Comparison of ENCODE assay signal across 10 mouse cellular contexts in the genomic region with DNA sequence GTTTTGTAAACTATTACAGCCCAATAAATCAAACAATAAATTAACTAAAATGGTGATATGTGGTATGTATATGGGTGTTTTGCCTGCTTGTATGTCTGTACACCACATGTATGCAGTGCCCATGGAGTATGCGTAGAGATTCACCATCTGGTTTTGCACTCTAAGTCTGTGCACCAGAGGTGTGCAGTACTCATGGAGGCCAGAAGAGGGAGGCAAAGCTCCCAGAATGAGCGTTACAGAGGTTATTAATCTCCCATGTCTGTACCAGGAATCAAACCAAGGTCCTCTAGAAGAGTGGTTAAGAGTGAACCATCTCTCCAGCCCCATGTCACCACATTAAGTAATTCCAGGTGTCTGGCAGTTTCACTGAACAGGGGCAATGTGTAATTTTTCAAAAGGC. TPM values are rescaled to one million over a fixed set of nuclear protein-coding genes. Genes with fewer than 3 reads are reported as not detected.
DNase-seq lines count a peak whose midpoint lies in the region; ATAC-seq and TF ChIP-seq lines count a peak whose summit lies in the region.
"Had no signal": no experiment of that assay in that cellular context is flagged by ENCODE, and none has a peak within 500 bp of the region (broad histone marks: within the 10 kb centered on the region; RNA-seq: fewer than 3 reads in every experiment).

No protein-coding gene starts in this region.

- TF ChIP-seq CTCF in liver, postnatal 0 days (IDR thresholded peaks at IDR 0.05; ENCODE audit: low read depth) = peak; percentile 51
- TF ChIP-seq CTCF in MEL (IDR thresholded peaks at IDR 0.05 in 2 of 3, conservative IDR thresholded peaks at IDR 0.05 in 1 of 3; ENCODE audit: control insufficient read depth in 1 of 3, insufficient read depth in 1 of 3, low read depth in 2 of 3, low read length in 3 of 3, poor library complexity in 1 of 3, severe bottlenecking in 1 of 3) = peak; percentile 39 to 54 (median 53)

- DNase-seq in gastrocnemius, postnatal 10 days = peak; percentile 7
- no peak for DNase-seq in gastrocnemius, postnatal 14 days
- no peak for DNase-seq in liver, postnatal 0 days
- DNase-seq in liver (no peak), MEL (ENCODE audit: low read depth, low spot score) (peak; percentile 20)
- no peak for DNase-seq in layer of hippocampus, adult 9-11 months
- DNase-seq in lung, adult 18-20 months = no peak

- 92% methylated on average over 2 of the region's 2 CpGs for WGBS in liver, postnatal 0 days (ENCODE audit: insufficient replicate concordance)

- H3K9ac ChIP-seq in liver, postnatal 0 days (replicated peaks) = no peak overlapping the region
- no peak overlapping the region for H3K9ac ChIP-seq in MEL (ENCODE audit: control insufficient read depth, low read depth, low read length, poor library complexity, severe bottlenecking)
- H3K9ac ChIP-seq: heart, embryonic 13.5 days; lung, embryonic 15.5 days had no signal

- H3K27me3 ChIP-seq in liver, postnatal 0 days (ENCODE audit: insufficient read depth, low read length) = peaks cover 25% of the 10 kb centered on the region
- no peaks in the 10 kb centered on the region for H3K27me3 ChIP-seq in MEL (ENCODE audit: control insufficient read depth in 1 of 2, insufficient read depth in 2 of 2, low read length in 2 of 2)

- no peak for ATAC-seq in liver, postnatal 0 days
- ATAC-seq in megakaryocyte progenitor cell, adult 5-6 weeks (replicated peaks; ENCODE audit: poor library complexity) = peak; percentile 44

- peaks cover 2% of the 10 kb centered on the region; the same call in 1 of the 2 replicates for H3K9me3 ChIP-seq in liver, postnatal 0 days (ENCODE audit: low read length)
- H3K9me3 ChIP-seq in MEL (replicated peaks; ENCODE audit: insufficient read depth, low read length) = no peaks in the 10 kb centered on the region
- H3K9me3 ChIP-seq: lung, embryonic 15.5 days had no signal

- no peak overlapping the region for H3K4me2 ChIP-seq in liver, postnatal 0 days (ENCODE audit: low read depth, low read length)
- H3K4me2 ChIP-seq: lung, embryonic 15.5 days had no signal

- H3K27ac ChIP-seq in liver, postnatal 0 days (ENCODE audit: low read depth) = no peak overlapping the region
- no peak overlapping the region for H3K27ac ChIP-seq in MEL (ENCODE audit: control insufficient read depth, low read depth, low read length)
- H3K27ac ChIP-seq: heart, embryonic 13.5 days; lung, embryonic 15.5 days had no signal

- no peaks in the 10 kb centered on the region for H3K36me3 ChIP-seq in liver, postnatal 0 days (replicated peaks; ENCODE audit: insufficient read depth, low read length)
- H3K36me3 ChIP-seq in MEL (ENCODE audit: control insufficient read depth in 1 of 2, insufficient read depth in 2 of 2, low read length in 2 of 2) = no peaks in the 10 kb centered on the region
- H3K36me3 ChIP-seq: heart, embryonic 13.5 days; lung, embryonic 15.5 days had no signal

- intact Hi-C loops in gastrocnemius, postnatal 14 days (cut with DNase I; ENCODE audit: low total_unique reads) = no loop called here

- TF ChIP-seq RAD21 in MEL (IDR thresholded peaks at IDR 0.05; ENCODE audit: low read depth, low read length) = peak; percentile 52

- TF ChIP-seq EP300 in liver, postnatal 0 days (IDR thresholded peaks at IDR 0.05; ENCODE audit: low read depth) = no peak
- TF ChIP-seq EP300 in MEL (IDR thresholded peaks at IDR 0.05; ENCODE audit: low read depth in 1 of 2, low read length in 2 of 2) = no peak

- peaks cover 13% of the 10 kb centered on the region for H3K4me1 ChIP-seq in liver, postnatal 0 days (ENCODE audit: insufficient read depth)
- H3K4me1 ChIP-seq in MEL (ENCODE audit: control insufficient read depth in 1 of 2, insufficient read depth in 2 of 2, low read length in 2 of 2) = no peaks in the 10 kb centered on the region

- no peak overlapping the region for H3K4me3 ChIP-seq in liver, postnatal 0 days (ENCODE audit: low read depth, low read length)
- H3K4me3 ChIP-seq in MEL (ENCODE audit: control insufficient read depth in 1 of 2, insufficient read depth in 1 of 2, low read depth in 2 of 2, low read length in 2 of 2) = no peak overlapping the region
- H3K4me3 ChIP-seq: lung, embryonic 15.5 days had no signal

- no peak for TF ChIP-seq POLR2A in MEL (IDR thresholded peaks at IDR 0.05; ENCODE audit: control insufficient read depth in 1 of 2, insufficient read depth in 1 of 2, low read depth in 1 of 2, low read length in 2 of 2, poor library complexity in 1 of 2)

- H3K79me2 ChIP-seq in MEL (ENCODE audit: control insufficient read depth, insufficient read depth, low read length, poor library complexity) = no peaks in the 10 kb centered on the region

TF ChIP-seq in MEL, 35 proteins besides CTCF, POLR2A, EP300 and RAD21:
- TF ChIP-seq MAZ (IDR thresholded peaks at IDR 0.05; ENCODE audit: low read depth, low read length) (no peak), TBP (IDR thresholded peaks at IDR 0.05; ENCODE audit: low read depth, low read length) (no peak), SMC3 (IDR thresholded peaks at IDR 0.05; ENCODE audit: low read depth, low read length) (peak; percentile 39), POLR2AphosphoS2 (IDR thresholded peaks at IDR 0.05; ENCODE audit: low read length) (no peak)
TF ChIP-seq in MEL: peak in this region for 1.

RNA-seq across cellular contexts. Expression of a gene that starts 3.5 kb away (rescaled TPM):
- total RNA-seq in gastrocnemius, postnatal 10 days (2021) = 10 to 100 TPM; 51.6 to 55.5 TPM
- total RNA-seq in gastrocnemius, postnatal 14 days (2021) = 10 to 100 TPM; 25.7 to 33.3 TPM
- polyA plus RNA-seq in liver, postnatal 0 days (2015; fragmentation: Nextera tagmentation; extraction: Ambion mirVana) = 0.49 and 0.84 TPM in 2 replicates
- total RNA-seq in MEL (2012; rRNA removed) = not detected in 2 replicates
- not detected for polyA plus RNA-seq in MEL (2012; ENCODE audit: insufficient read depth in 1 of 2, insufficient read length in 2 of 2, low read depth in 1 of 2, low replicate concordance in 2 of 2, missing spikeins in 1 of 2)
- total RNA-seq in megakaryocyte progenitor cell, adult 5-6 weeks (2015) = not detected in 2 replicates
- total RNA-seq in megakaryocyte progenitor cell, adult 5-6 weeks (2017) = not detected in 2 replicates

Comparison
In these comparisons a context has a peak if more than half of its experiments do, and no peak if none do; other contexts are left out.
1. DNase-seq: peak in gastrocnemius, postnatal 10 days (single experiment) and MEL (single experiment); none in gastrocnemius, postnatal 14 days (single experiment), liver, postnatal 0 days (single experiment), liver (single experiment), layer of hippocampus, adult 9-11 months (single experiment) and lung, adult 18-20 months (0 of 2).
2. RNA of a gene that starts 3.5 kb away (total RNA-seq): 51.6 to 55.5 TPM in gastrocnemius, postnatal 10 days and 25.7 to 33.3 TPM in gastrocnemius, postnatal 14 days; not detected in MEL and not detected in megakaryocyte progenitor cell, adult 5-6 weeks; every median in the first group is over 10 times any median in the second.